ENCODE assay signal across 8 mouse cellular contexts in genomic region chr10:22819239-22819870, GRCm38 (mm10). TPM values are rescaled to one million over a fixed set of nuclear protein-coding genes. Genes with fewer than 3 reads are reported as not detected.
DNase-seq lines count a peak whose midpoint lies in the region; ATAC-seq and TF ChIP-seq lines count a peak whose summit lies in the region.

No protein-coding gene starts in this region.

- DNase-seq in lung, adult 18-20 months: no peak
- DNase-seq in left cerebral cortex, adult 9 months (ENCODE audit: low spot score in 2 of 2): no peak
- no peak for DNase-seq in right cerebral cortex, adult 2 months (ENCODE audit: low spot score in 2 of 2)
- DNase-seq in urinary bladder, postnatal 10 days (ENCODE audit: low spot score): no peak

- H3K36me3 ChIP-seq in lung, embryonic 16.5 days (ENCODE audit: control insufficient read depth, insufficient read depth, low read length): no peaks in the 10 kb centered on the region
- H3K36me3 ChIP-seq in heart, embryonic 13.5 days: no peaks in the 10 kb centered on the region
- H3K36me3 ChIP-seq in liver, embryonic 15.5 days (replicated peaks): no peaks in the 10 kb centered on the region
- no peaks in the 10 kb centered on the region for H3K36me3 ChIP-seq in testis, adult 2 months (ENCODE audit: control insufficient read depth, insufficient read depth, low read length)

- peak overlapping the region; percentile 94 for H3K27ac ChIP-seq in lung, embryonic 16.5 days (ENCODE audit: low read length)
- H3K27ac ChIP-seq in heart, embryonic 13.5 days (replicated peaks): peak overlapping the region; percentile 88
- H3K27ac ChIP-seq in liver, embryonic 15.5 days (replicated peaks): no peak overlapping the region
- H3K27ac ChIP-seq in testis, adult 2 months (ENCODE audit: control insufficient read depth, insufficient read depth, low read depth, low read length): peak overlapping the region; percentile 29

- H3K4me2 ChIP-seq in lung, embryonic 16.5 days (ENCODE audit: low read depth, low read length): peak overlapping the region; percentile 51
- peak overlapping the region; percentile 66 for H3K4me2 ChIP-seq in heart, embryonic 13.5 days
- no peak overlapping the region for H3K4me2 ChIP-seq in liver, embryonic 15.5 days

- no peaks in the 10 kb centered on the region for H3K9me3 ChIP-seq in lung, embryonic 16.5 days (ENCODE audit: control insufficient read depth, low read length)
- H3K9me3 ChIP-seq in heart, embryonic 13.5 days: no peaks in the 10 kb centered on the region
- H3K9me3 ChIP-seq in liver, embryonic 15.5 days (replicated peaks): no peaks in the 10 kb centered on the region

- TF ChIP-seq CTCF in testis, adult 2 months (IDR thresholded peaks at IDR 0.05; ENCODE audit: control insufficient read depth, insufficient read depth, insufficient replicate concordance, low read depth, low read length): no peak

- H3K4me1 ChIP-seq in lung, embryonic 16.5 days (replicated peaks; ENCODE audit: control insufficient read depth, insufficient read depth, low read length): peaks cover 10% of the 10 kb centered on the region; the same call in 1 of the 2 replicates
- peaks cover 30% of the 10 kb centered on the region for H3K4me1 ChIP-seq in heart, embryonic 13.5 days
- no peaks in the 10 kb centered on the region for H3K4me1 ChIP-seq in liver, embryonic 15.5 days (replicated peaks)
- peaks cover 5% of the 10 kb centered on the region; the same call in 1 of the 2 replicates for H3K4me1 ChIP-seq in testis, adult 2 months (ENCODE audit: control insufficient read depth, insufficient read depth, low read length)

- peak overlapping the region; percentile 60 for H3K4me3 ChIP-seq in lung, embryonic 16.5 days (ENCODE audit: low read length)
- H3K4me3 ChIP-seq in heart, embryonic 13.5 days: peak overlapping the region; percentile 62
- peak overlapping the region; percentile 15; the same call in 1 of the 2 replicates for H3K4me3 ChIP-seq in liver, embryonic 15.5 days (replicated peaks)
- H3K4me3 ChIP-seq in testis, adult 2 months (ENCODE audit: control insufficient read depth, low read depth, low read length): peak overlapping the region; percentile 31

- peak overlapping the region; percentile 84 for H3K9ac ChIP-seq in lung, embryonic 16.5 days (ENCODE audit: low read length)
- peak overlapping the region; percentile 88 for H3K9ac ChIP-seq in heart, embryonic 13.5 days
- H3K9ac ChIP-seq in liver, embryonic 15.5 days: no peak overlapping the region

- 1% methylated on average over 42 of the region's 42 CpGs for WGBS in lung, embryonic 16.5 days
- WGBS in heart, embryonic 13.5 days: under 1% methylated on average over 42 of the region's 42 CpGs
- whole genome bisulfite sequencing in liver, embryonic 15.5 days (ENCODE audit: insufficient replicate concordance): 2% methylated on average over 42 of the region's 42 CpGs

- H3K27me3 ChIP-seq in lung, embryonic 16.5 days (ENCODE audit: control insufficient read depth, insufficient read depth, low read depth, low read length): peaks cover 17% of the 10 kb centered on the region
- H3K27me3 ChIP-seq in heart, embryonic 13.5 days (replicated peaks): peaks cover 81% of the 10 kb centered on the region
- peaks cover 85% of the 10 kb centered on the region for H3K27me3 ChIP-seq in liver, embryonic 15.5 days
- no peaks in the 10 kb centered on the region; the same call in none of the 2 replicates for H3K27me3 ChIP-seq in testis, adult 2 months (ENCODE audit: control insufficient read depth, insufficient read depth, low read length)

- peak; percentile 6; the same call in 1 of the 2 replicates for ATAC-seq in lung, embryonic 16.5 days (ENCODE audit: low read depth)
- no peak for ATAC-seq in heart, embryonic 13.5 days (ENCODE audit: extremely low read depth, insufficient number of reproducible peaks, low FRiP score, low TSS enrichment)
- no peak for ATAC-seq in liver, embryonic 15.5 days (ENCODE audit: insufficient read depth)

- no peak for TF ChIP-seq POLR2A in testis, adult 2 months (IDR thresholded peaks at IDR 0.05; ENCODE audit: control insufficient read depth, low read depth, low read length)

RNA-seq across cellular contexts. Expression of gene Tcf21, which starts 0.6 kb away (rescaled TPM):
- polyA plus RNA-seq in lung, embryonic 16.5 days (2015; fragmentation: Nextera tagmentation; extraction: Ambion mirVana): 383 and 396 TPM in 2 replicates
- polyA plus RNA-seq in heart, embryonic 13.5 days (2015; fragmentation: Nextera tagmentation; extraction: Ambion mirVana): 61.7 and 63.3 TPM in 2 replicates
- polyA plus RNA-seq in liver, embryonic 15.5 days (2015; fragmentation: Nextera tagmentation; extraction: Ambion mirVana): 4.4 TPM in 2 replicates
- 11.2 and 12.4 TPM in 2 replicates for polyA plus RNA-seq in testis, adult 2 months (2012; rRNA removed)
